Mouse (Mus musculus): ENCODE results near the gene Wbp1.
A peak's percentile ranks its signal among the peaks of the same experiment; 100 is the strongest.

DNA sequence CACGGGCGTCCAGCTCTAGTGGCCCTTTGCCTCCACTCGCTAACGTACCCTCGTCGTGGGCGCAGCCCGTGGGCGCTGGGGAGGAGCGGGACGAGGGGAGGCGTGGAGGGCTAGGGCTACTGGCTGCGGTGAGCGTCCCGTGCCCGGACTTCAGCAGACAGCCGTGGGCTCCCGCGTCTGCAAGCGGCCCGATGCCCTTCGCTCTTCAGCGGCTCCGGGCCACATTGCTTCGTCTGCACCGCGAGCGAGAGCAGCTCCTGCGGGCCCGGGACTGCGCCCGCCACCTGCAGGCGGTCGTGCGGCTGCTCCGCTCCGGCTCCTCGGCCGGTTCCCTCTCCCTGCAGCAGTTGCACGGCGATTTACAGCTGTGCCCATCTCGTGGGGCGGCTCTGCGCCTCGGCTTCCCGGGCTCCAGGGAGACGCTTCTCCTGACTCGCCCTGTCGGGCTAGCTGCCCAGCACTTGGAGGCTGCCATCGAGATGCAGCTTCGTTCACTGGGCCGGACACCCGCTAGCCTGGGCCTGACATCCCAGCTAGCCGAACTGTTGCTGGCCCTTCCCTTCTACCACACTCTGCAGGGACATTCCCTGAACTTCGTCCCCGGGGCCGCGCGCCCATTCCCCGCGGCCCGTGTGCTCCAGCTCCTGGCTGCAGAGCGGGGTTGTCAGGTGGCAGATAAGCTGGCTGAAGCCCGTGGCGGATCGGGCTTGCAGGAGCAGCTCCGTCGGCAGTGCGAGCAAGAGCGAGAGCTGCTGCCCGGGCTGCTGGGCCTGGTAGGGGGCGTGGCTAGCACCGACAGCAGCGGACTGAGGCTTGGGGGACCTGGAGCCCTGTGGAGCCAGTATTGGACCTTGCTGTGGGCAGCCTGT, 19.4 kb downstream of the Wbp1 start:
- TF ChIP-seq CTCF (IDR thresholded peaks at IDR 0.05; ENCODE audit: low read depth): peak; percentile 56
- no peak for TF ChIP-seq EP300 (IDR thresholded peaks at IDR 0.05; ENCODE audit: low read depth)

Data from heart, postnatal 0 days (tissue).